Mouse (Mus musculus) T-helper 17 cell (primary cell): ENCODE data around the gene Fblim1.

Experiments
- in situ Hi-C, 2 experiments: fragments of 300-600 bp; cut with MboI, MseI; formaldehyde crosslinking; loops; 1 replicate in 1 of 2; 2 replicates in 1 of 2; pipeline ENCODE4 v1.15.1; 2025; ENCODE audit warnings: high pct_unique_total_duplicates in 2 of 2

Fblim1 gene

DNA sequence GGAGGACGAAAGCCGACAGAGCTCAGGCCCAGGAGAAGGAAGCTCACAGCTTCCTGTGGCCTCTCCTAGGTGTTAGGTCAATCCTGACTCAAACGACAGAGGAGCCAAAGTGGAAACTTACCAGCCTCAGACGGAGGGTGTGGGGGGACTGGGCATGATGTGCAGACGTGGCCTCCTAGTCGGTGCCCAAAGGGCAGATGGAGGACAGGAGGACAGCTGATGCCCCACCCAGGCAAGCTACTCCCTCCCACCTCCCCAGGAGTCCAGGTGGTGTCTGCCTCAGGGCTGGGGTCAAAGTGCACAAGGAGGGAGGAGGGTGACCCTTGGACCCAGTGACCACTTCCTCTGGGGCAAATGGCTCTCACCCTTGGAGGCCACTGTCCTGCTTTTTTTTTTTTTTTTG is 34.6 kb downstream of the Fblim1 start:
- in situ Hi-C loops, result loop anchor here (10.0 to 25.0 kb wide), 2 partner anchors 177 to 1716 kb away; partner anchors contain the start of genes Clcnka (in 1 of the 2) and Pdpn (in 1 of the 2)

DNA sequence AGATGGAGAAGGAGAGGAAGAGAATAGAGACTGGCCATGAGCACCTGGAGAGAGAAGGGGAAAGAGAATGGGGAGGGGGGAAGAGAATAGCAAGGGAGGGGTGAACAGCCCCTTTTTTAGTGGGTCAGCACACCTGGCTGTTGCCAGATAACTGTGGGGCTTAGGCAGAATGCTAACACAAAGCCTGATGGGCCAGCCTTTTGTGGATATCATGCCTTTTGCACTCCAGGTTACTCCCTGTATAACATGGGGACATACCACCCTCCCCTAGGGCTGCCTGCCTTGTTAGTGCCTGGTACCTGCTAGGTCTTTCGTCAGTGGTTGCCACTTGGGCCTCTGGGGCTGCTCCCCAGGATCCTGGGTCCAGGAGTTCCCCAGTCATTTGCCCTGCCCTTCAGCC is 35.1 kb downstream of the Fblim1 start:
- in situ Hi-C loops, result loop anchor here (10.0 to 25.0 kb wide), 2 partner anchors 176 to 1716 kb away; partner anchors contain the start of genes Clcnka (in 1 of the 2) and Pdpn (in 1 of the 2)

DNA sequence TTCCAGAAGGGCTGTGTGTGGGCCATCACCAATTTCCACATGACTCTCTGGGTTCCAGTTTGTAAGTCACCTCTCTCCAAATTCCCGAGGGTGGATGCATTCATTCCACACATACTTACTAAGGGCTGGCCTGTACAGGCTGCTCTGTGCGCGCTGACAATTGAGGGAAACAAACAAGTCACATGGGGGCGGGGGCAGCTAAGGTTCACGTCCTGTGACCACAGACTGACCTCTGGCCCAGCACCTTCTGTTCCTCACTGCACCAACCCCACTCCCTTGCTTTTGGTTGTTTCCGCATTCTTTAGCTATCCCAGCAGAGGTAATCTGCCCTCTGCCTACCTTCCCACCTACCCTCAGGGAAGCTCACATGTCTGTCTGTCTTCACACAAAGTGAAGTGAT is 35.9 kb downstream of the Fblim1 start:
- in situ Hi-C loops, result loop anchor here (10.0 to 25.0 kb wide), 2 partner anchors 175 to 1717 kb away; partner anchors contain the start of genes Clcnka (in 1 of the 2) and Pdpn (in 1 of the 2)

DNA sequence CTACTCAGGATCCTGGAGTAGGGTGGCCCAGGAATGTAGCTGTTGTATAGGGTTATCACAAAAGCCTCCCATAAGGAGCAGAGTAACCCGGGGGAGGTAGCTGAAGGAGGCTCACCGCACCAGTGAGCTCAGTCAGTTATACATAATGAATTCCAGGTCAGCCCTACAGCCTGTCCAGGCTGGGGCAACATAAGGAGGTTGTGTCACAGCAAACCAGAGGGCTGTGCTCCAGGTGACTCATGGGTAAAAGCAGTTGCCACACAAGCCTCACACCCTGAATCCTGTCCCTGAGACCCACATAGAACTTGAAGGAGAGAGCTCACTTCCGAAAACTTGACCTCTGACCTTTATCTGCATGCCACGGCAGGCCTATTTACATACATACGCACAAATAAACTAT is 36.9 kb downstream of the Fblim1 start:
- in situ Hi-C loops, result loop anchor here (5.0 to 25.0 kb wide), 5 partner anchors 74 to 1718 kb away; partner anchors contain the start of gene Pdpn (in 1 of the 2)

DNA sequence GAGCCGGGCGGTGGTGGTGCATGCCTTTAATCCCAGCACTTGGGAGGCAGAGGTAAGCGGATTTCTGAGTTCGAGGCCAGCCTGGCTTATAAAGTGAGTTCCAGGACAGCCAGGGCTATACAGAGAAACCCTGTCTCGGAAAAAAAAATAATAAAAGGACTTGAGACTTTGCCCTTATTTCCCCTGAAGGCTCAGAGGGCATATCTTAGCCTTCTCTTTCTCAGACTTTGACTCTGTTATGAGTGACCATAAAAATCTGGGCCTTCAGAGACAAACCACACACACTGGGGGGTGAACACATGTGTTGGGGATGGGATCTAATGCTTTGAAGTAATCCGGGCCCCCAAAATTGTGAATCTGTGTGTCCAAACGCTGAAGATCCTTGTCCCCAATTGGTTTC is 38.7 kb downstream of the Fblim1 start:
- in situ Hi-C loops, result loop anchor here (5.0 to 25.0 kb wide), 5 partner anchors 72 to 1720 kb away; partner anchors contain the start of gene Pdpn (in 1 of the 2)

DNA sequence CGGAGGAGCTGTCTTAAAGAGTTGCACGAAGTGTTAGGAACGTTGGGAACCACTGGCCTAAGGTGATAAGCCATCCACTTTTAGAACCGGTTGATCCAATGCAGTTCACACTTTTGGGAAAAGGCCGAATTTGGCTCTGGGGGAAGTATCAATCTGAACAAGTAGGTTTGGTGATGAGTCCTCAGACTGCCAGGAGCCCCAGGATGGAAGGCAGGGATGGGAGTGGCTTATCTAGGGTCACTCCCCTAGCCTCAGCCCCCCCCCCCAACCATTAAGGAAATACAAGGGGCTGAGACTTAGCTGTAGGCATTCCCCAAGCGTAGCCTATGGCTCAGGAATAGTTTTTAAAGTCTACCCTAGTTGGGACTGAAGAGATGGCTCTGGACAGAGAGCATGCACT is 39.7 kb downstream of the Fblim1 start:
- in situ Hi-C loops, result loop anchor here (5.0 to 25.0 kb wide), 5 partner anchors 71 to 1721 kb away; partner anchors contain the start of gene Pdpn (in 1 of the 2)

DNA sequence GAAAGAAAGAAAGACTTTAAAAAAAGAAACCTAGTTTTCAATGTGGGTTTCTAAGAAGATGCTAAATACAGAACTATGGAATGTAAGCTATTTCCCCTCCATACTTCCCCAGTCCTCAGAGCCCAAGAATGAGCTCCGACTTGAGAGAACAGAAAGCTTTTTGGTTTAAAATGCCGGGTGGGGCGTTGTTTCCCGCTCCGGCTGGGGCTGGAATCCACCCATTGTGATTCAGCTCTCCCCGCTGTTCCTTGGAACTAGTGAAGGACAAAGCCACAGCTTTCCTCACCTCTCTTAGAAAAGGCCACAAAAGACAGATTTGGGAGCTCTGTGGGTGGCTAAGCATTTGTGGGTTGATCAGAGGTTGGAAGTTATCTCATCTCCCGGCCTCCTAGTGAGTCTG is 40.6 kb downstream of the Fblim1 start:
- in situ Hi-C loops, result loop anchor here (5.0 to 25.0 kb wide), 5 partner anchors 71 to 1722 kb away; partner anchors contain the start of gene Pdpn (in 1 of the 2)

DNA sequence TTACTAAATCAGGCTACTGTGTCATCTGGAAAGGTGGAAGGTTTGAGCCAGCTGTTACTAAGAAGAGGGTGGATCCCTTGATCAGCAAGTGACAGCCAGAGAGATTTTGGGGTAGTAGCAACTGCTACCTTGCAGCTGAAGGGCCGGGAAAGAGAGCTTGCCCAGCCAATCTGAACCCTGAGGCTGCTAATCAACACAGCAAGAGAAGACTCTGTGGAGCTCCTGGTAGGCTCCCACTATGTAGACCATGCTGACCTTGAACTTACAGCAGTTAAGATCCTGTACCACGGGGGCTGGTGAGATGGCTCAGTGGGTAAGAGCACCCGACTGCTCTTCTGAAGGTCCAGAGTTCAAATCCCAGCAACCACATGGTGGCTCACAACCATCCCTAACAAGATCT is 41.2 kb downstream of the Fblim1 start:
- in situ Hi-C loops, result loop anchor here (5.0 to 25.0 kb wide), 5 partner anchors 70 to 1723 kb away; partner anchors contain the start of gene Pdpn (in 1 of the 2)

DNA sequence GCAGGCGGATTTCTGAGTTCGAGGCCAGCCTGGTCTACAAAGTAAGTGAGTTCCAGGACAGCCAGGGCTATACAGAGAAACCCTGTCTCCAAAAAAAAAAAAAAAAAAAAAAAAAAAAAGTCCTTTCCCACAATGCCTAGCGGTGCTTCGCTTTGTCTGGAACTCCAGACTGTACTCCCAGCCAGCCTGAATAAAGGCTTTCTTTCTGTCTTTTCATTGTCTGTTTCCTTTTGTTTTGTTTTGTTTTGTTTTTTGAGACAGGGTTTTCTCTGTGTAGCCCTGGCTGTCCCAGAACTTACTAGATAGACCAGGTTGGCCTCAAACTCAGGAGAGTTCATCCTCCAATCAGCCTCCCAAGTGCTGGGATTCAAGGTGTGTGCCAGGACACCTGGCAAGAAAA is 41.7 kb downstream of the Fblim1 start:
- in situ Hi-C loops, result loop anchor here in 1 of 2 experiments (10.0 to 25.0 kb wide), 2 partner anchors 69 to 1723 kb away; partner anchors contain the start of gene Pdpn

DNA sequence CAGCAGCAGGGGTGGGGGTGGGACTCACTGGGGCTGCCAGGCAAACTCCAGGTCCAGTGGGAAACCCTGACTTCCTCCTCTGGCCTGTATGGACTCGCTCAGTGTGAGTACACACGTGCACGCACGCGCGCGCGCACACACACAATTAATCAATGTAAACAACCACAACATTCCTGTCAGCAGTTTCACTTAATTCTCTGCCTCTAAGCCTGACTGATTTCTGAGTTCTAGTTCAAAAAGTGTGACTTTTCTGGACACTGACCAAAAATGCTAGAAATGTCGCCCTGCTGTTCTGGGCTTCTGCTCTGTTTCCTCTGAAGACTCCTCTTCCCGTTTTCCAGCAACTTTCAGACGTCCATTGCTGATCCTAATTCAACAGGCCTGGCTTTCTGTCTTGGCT is 43.6 kb downstream of the Fblim1 start:
- in situ Hi-C loops, result loop anchor here in 1 of 2 experiments (10.0 to 25.0 kb wide), 2 partner anchors 67 to 1725 kb away; partner anchors contain the start of gene Pdpn

DNA sequence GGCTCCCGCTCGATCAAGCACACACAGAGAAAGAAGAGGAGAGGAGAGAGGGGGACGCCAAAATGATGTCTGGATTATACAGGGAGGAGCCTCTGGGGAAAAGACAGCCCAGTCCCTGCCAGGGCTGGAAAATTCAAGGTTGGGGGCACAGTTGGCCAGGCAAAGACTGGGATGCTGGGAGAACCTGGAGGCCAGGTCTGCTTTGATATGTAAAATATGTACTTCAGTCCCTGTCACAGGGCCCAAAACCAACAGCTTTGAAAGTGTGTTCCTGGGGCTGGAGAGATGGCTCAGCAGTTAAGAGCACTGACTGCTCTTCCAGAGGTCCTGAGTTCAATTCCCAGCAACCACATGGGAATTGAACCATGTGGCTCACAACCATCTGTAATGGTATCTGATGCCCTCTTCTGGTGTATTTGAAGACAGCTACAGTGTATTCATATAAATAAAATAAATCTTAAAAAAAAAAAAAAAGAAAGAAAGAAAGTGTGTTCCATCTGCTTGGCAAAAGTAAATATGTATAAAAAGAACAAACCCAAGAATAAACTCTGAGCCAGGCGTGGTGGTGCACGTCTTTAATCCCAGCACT is 44.5 kb downstream of the Fblim1 start:
- in situ Hi-C loops, result loop anchor here in 1 of 2 experiments (10.0 to 25.0 kb wide), 2 partner anchors 67 to 1726 kb away; partner anchors contain the start of gene Pdpn

DNA sequence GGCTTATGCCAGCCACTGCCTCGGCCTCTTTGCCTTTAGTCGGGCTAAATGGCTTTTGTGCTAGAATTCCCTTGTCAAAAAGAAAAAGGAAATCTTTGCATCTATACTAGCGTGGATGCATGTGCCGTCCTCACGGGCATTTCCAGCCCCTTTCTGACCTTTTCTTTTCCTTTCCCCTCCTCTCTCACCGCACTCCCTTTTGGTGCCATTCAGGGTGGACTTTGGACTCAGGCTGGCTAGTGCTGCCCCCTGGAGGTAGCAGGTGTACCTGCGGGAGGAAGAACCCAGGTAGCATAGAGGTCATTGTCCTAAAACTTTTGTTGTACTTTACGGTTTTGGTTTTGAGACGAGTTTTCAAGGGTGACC is 46.0 kb downstream of the Fblim1 start:
- in situ Hi-C loops, result loop anchor here in 1 of 2 experiments (10.0 to 25.0 kb wide), 2 partner anchors 65 to 1727 kb away; partner anchors contain the start of gene Pdpn

DNA sequence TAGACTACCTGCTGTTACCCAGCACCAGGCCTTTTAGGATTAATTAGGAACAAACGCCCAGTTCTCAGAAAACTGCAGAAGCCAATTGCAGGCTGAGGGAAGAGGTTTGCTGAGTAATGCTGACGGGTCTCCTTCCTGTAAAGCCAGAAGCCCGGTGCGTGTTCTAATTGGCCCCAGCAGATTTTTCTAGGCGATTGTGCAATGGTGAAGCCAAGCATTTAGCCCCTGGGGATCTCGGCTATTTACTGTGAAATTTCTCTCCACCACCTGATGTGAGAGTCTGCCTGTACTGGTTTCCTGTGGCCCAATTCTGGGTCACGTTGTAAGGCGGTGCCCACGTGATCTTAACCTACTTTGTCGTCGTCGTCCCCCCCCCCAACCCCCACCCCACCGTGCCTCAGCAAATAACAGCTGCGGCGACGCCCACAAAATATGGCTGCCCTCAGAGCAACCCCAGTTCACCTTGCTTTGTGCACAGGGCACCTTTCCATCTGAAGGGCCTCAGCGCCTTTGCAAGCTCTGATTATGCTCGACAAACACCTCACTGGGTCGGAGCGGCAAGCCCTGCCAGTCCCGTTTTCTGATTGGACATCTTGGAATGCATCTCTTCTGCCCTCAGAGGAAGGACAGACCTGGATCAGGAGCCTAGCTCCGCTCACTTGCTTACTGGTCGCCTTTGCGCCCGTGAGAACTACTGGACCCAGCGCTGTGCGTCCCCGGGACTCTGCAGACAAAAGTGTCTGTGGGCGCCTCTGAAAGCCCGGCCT is 46.6 kb downstream of the Fblim1 start:
- in situ Hi-C loops, result loop anchor here in 1 of 2 experiments (25.0 kb wide), 1 partner anchor 1728 kb away; the partner anchor contains the start of gene Pdpn

DNA sequence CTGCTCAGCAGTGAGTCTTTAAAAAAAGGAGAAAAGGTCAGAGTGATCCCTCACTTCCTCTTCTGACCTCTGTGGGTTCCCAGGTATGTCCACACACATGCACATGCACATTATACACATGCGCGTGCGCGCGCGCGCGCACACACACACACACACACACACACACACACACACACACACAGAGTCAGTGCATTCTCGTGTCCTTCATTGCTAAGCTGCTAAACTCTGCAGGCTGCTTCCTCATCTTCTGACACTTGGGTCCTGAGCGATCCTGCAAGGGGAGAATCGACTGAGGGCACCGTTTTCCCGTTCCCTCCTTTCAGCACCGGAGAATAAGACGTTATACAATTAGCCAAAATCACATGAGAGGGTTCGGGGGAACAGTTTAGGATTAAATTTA is 47.2 kb downstream of the Fblim1 start:
- in situ Hi-C loops, result loop anchor here in 1 of 2 experiments (25.0 kb wide), 1 partner anchor 1729 kb away; the partner anchor contains the start of gene Pdpn

DNA sequence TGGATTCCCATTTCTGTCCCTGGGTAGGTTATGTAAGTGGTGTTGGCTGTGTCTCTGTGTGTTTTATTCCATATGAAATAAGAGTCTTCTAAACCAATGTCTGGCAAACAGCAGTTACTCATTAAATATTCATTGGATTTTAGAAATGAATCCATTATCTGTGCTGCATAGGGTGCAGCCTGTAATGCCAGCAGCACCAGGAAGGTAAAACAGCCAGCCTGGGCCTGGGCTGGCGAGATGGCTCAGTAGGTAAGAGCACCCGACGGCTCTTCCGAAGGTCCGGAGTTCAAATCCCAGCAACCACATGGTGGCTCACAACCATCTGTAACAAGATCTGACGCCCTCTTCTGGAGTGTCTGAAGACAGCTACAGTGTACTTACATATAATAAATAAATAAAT is 49.7 kb downstream of the Fblim1 start:
- in situ Hi-C loops, result loop anchor here in 1 of 2 experiments (25.0 kb wide), 1 partner anchor 1731 kb away; the partner anchor contains the start of gene Pdpn

DNA sequence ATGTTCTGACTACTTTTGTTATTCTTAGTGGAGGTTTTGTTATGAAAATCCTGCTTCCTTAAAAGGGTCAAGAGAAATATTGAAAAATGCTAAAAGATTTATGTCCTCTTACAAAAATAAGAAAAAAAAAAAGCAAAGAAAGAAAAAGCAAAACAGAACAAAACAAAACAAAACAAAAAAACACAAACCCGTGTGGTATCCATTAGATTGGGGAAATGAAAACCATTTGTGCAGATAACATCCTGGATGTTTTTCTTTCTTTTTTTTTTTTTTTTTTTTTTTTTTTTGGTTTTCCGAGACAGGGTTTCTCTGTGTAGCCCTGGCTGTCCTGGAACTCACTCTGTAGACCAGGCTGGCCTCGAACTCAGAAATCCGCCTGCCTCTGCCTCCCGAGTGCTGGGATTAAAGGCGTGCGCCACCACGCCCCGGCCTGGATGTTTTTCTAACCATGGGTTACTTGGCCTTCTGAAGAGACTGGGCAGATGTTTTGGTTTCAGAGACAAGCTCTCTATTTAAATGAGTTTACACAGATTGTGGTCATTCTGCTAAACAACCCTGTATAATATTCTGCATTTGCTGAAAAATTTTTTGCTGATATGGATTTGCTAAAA is 51.5 kb downstream of the Fblim1 start:
- in situ Hi-C loops, result loop anchor here in 1 of 2 experiments (25.0 kb wide), 1 partner anchor 1733 kb away; the partner anchor contains the start of gene Pdpn

DNA sequence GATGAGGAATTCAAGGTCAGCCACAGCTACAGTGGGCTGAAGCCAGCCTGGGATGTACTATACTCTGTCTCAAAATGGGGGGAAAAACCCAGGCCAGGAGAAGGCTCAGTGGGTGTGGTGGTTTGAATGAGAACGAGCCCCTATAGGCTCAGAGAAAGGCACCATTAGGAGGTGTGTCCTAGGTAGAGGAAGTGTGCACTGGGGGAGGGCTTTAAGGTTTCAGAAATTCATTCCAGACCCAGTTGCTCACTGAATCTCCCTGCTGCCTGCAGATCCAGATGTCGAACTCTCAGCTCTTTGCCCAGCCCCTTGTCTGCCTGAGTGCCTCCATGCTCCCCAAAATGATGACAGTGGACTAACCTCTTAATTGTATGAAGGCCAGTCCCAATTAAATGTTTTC is 53.4 kb downstream of the Fblim1 start:
- in situ Hi-C loops, result loop anchor here in 1 of 2 experiments (25.0 kb wide), 1 partner anchor 1735 kb away; the partner anchor contains the start of gene Pdpn

DNA sequence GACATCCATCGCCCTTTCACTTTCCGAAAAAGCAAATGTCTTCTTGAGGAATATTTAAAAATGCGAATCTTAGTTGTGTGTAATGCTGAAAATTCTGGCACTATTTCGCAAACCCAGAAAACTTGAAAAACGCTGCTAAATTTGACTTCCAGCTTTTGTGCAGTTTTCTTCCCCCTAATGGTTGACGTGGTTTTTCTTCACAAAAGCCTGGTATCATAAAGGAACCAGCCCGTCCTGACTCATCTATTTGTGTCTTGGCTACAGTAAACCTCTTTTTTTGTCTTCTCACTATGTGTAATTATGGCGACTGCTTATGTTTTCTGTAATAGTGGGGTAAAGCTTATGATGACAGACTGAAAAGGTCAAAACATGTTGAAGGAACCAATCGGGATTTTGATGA is 58.6 kb downstream of the Fblim1 start:
- in situ Hi-C loops, result loop anchor here in 1 of 2 experiments (25.0 kb wide), 2 partner anchors 835 to 1935 kb away; partner anchors contain the start of genes Aldh4a1, Gm21969 and Rcc2

DNA sequence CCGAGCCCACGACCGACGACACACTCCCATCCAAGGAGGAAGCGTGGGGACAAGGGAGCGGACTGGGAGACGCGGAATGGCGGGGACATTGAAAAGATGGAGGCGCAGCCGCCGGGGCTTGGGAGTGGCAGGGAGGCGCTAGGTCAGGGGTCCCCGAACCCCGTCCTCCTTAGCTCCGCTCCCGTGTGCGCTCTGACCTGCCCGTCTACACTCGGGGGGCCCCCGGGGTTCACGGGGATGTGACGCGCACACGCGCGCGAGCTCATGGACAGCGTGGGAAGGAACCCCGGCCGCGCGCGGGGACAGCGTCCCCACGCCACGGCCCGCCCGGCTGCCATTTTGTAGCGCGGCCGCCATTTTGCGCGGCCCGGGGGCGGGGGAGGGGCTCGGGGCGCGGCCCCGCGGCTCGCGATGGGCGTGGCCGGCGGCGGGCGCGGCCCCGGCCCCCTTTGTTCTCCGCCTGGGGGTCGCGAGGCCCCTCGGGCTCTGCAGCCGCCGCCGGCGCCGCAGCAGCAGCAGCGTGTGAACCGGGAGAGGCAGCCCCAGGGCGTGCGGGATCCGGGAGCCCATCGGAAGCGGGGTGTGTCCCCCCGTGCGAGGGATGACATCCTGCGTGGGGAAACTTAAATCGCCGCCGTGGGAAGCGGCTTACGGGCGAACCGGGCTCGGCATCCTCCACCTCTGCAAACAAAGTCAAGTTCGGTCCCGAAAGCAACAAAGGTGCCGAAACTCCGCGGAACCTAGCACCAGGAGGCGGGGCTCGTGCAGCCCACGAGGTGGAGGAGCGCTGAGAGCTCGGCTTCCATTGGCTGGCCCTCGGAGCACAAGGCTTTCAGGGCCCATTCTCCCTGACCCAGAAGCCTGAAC is 59.3 kb downstream of the Fblim1 start:
- in situ Hi-C loops, result loop anchor here in 1 of 2 experiments (25.0 kb wide), 2 partner anchors 834 to 1934 kb away; partner anchors contain the start of genes Aldh4a1, Gm21969 and Rcc2
